Mouse (Mus musculus) retina, postnatal 7 days (tissue): ENCODE data around the gene Vmn1r50.
"Not testable (repeated sequence)": the region's sequence is repeated elsewhere in the genome, so short reads cannot be mapped to it uniquely, and the experiment has no call there.

Experiments
- DNase-seq: peaks from one replicate; pipeline ENCODE4 v3.0.0-alpha.2; 2012; ENCODE audit warnings: low read depth, low spot score

Vmn1r50 gene

GRCm38 (mm10) chr6:90101130-90101529 is at the start of gene Vmn1r50:
Gene Vmn1r50 (plus strand): TSS chr6:90101430.
- DNase-seq, result no peak

DNA sequence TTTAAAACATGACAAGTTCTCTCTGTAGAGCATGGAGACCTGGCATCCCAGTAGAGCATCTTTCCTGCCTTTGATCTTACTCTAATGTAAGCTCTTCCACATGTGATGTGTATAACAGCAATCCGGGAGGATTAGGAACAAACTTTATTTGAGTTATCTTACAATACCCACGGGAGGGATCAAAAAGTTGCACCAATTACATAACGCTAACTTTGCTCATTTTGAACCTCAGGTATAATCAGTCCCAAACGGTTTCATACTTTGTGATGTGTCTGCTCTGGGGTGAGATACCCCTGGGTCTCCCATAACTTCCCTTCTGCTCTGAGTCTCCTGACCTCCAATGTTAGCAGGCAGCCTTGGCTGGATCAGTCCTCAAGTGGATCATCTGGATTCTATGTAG is 22.8 kb upstream of the Vmn1r50 start, which contains the start of gene Vmn1r49:
Gene Vmn1r49 (minus strand): TSS at position 101 of the 400 bp plus-strand sequence.
- DNase-seq, result no peak

- DNase-seq, result no peak
Measured at GRCm38 (mm10) chr6:90100566-90100965, 664 bp upstream of the Vmn1r50 start.

DNA sequence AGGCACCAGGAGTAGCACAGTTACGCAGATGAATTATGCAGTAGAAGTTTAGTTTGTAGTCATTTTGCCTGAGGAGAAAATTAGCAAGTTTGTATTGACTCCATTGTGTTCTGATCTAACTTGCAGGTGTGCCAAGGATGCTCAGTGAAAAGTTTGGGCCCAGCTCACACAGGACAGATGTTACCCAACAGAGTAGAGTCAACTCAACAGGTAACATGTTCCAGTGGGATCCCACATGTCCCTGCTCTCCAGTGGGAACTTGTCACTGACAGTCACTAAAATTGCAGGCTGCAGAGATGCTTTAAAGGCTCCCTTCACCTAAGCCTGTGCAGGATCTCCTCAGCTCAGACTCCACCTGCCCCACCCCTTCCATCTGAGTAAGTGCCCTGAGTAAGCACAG is 21.1 kb downstream of the Vmn1r50 start, which contains the start of gene Vmn1r51:
Gene Vmn1r51 (plus strand): TSS at position 301 of the 400 bp plus-strand sequence.
- not testable (repeated sequence) for DNase-seq
